Mouse (Mus musculus): ENCODE data around the gene Rspo3.

- TF ChIP-seq CTCF (IDR thresholded peaks at IDR 0.05; ENCODE audit: borderline replicate concordance, control insufficient read depth, extremely low read depth, insufficient read depth, low read length, poor library complexity): no peak
- no peak for TF ChIP-seq POLR2A (IDR thresholded peaks at IDR 0.05; ENCODE audit: control insufficient read depth, extremely low read depth, insufficient read depth, low read length, poor library complexity)
These were observed 3.1 kb upstream of the Rspo3 start for GRCm38 (mm10) chr10:29538791-29539190.

Data from thymus, adult 2 months (tissue).